ENCODE assay signal across 20 mouse cellular contexts in the genomic region with DNA sequence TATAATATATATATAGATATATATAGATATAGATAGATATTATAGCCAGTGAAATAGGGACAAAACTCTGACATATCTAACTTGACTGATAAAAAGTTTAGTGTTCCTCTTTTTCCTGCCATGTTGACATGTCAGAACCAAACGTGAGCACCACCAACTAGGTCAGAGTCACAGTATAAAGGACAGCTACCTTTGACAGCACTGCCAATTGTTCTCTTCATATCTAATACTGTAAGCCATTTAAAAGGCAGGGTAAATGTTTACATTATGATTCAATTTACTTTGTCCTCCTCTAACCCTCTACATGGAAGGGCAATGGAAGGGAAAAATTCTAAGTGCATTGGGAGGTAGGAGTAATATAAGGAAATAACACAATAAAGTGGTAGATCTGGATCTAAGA.
"Had no signal": no experiment of that assay in that cellular context is flagged by ENCODE, and none has a peak within 500 bp of the region (broad histone marks: within the 10 kb centered on the region; RNA-seq: fewer than 3 reads in every experiment).

No protein-coding gene starts in this region.

- H3K27ac ChIP-seq: midbrain, embryonic 10.5 days; midbrain, embryonic 12.5 days; neural tube, embryonic 13.5 days; neural tube, embryonic 15.5 days had no signal

- H3K4me2 ChIP-seq: lung, embryonic 14.5 days; midbrain, embryonic 12.5 days; neural tube, embryonic 13.5 days; neural tube, embryonic 15.5 days had no signal

- ATAC-seq: midbrain, embryonic 16.5 days had no signal

- H3K9ac ChIP-seq: liver, embryonic 14.5 days; lung, embryonic 14.5 days; midbrain, embryonic 12.5 days; neural tube, embryonic 13.5 days; neural tube, embryonic 15.5 days had no signal

- DNase-seq: lung, adult 18-20 months; lung, embryonic 14.5 days; lung, postnatal 10 days; lung, postnatal 4 days; midbrain, embryonic 14.5 days; retina, postnatal 1 day; right cerebral cortex, adult 18-20 months; right cerebral cortex, postnatal 25 days; right cerebral cortex, postnatal 4 days; spleen, adult 18-20 months; thymus, adult 2 months; thymus, postnatal 25 days; thymus, postnatal 4 days had no signal

- H3K27me3 ChIP-seq: midbrain, embryonic 12.5 days; neural tube, embryonic 13.5 days; neural tube, embryonic 15.5 days had no signal

- H3K4me1 ChIP-seq: midbrain, embryonic 10.5 days; midbrain, embryonic 12.5 days; neural tube, embryonic 13.5 days; neural tube, embryonic 15.5 days had no signal

- H3K9me3 ChIP-seq: neural tube, embryonic 15.5 days had no signal

- H3K4me3 ChIP-seq: midbrain, embryonic 10.5 days; midbrain, embryonic 12.5 days; myocyte; neural tube, embryonic 13.5 days; neural tube, embryonic 15.5 days had no signal
